Mouse (Mus musculus) Patski (cell line): ENCODE results near the gene Tmem74b. TPM values are rescaled to one million over a fixed set of nuclear protein-coding genes. Genes with fewer than 3 reads are reported as not detected.

Experiments
- ATAC-seq: fragments of 100-300 bp; one replicate; pipeline ENCODE4 v1.8.0; 2021
- CTCF ChIA-PET: fragments of 350-600 bp; sonication (Branson Sonifier 250); formaldehyde crosslinking; loops from one replicate; lab custom pipeline; 2022; ENCODE audit warnings: inconsistent platforms; lab: Charles Lee
- POLR2A ChIA-PET: fragments of 350-600 bp; sonication (Branson Sonifier 250); formaldehyde crosslinking; loops from one replicate; lab custom pipeline; 2022; ENCODE audit warnings: antibody characterized with exemption, inconsistent platforms; lab: Charles Lee
- DNase-seq: peaks from one replicate; pipeline ENCODE4 v3.0.0-alpha.2; 2011; ENCODE audit warnings: low read depth, low spot score
- H3K27me3 ChIP-seq: fragments of 371-371 bp; one replicate; pipeline ENCODE4 v1.5.1; 2021
- CTCF ChIP-seq: fragments of 100-300 bp; IDR thresholded peaks from one replicate; pipeline ENCODE4 v1.5.1; 2021
- in situ Hi-C: fragments of 300-500 bp; cut with MboI; formaldehyde crosslinking; loops from 3 replicates; pipeline ENCODE4 v1.11.1; 2018; ENCODE audit warnings: low pct_unique_long_range_greater_than_20kb, mixed read lengths
- polyA plus RNA-seq: library from polyadenylated mRNA; unstranded; gene quantifications from one replicate; pipeline ENCODE4 v1.2.3, GENCODE M21; 2021

Tmem74b gene
- polyA plus RNA-seq, 1 experiment from 2014 or later = 0.18 TPM

DNA sequence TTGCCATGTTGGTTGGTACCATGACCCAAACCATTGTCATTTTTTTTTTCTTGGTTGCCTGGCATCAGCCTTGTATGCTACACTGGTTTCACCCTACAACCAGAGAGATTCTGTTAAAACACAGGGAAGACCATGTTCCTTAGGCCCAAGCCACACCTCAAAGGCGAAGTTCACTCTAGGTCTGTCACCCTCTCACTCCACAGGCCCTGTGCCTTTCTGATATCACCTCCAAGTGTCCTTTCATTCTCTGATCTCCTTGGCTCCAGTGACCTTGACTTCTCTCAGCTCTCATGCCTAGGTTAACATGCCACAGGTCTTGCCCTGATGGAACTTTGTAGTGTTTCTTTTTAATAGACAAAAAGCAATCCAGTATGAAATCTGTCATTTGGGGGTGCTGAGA, 40.3 kb downstream of the Tmem74b start:
- in situ Hi-C loops = no loop called here
- DNase-seq = no peak
- ChIA-PET POLR2A (no interaction called here), CTCF (interaction anchor here (0.7 to 1.2 kb wide), 2 partner anchors 11 to 32 kb away, joined by 3 read pairs; no protein-coding TSS in a partner anchor)
- ATAC-seq = no peak
- TF ChIP-seq CTCF = no peak
- peaks cover 13% of the 10 kb centered on the region for H3K27me3 ChIP-seq

DNA sequence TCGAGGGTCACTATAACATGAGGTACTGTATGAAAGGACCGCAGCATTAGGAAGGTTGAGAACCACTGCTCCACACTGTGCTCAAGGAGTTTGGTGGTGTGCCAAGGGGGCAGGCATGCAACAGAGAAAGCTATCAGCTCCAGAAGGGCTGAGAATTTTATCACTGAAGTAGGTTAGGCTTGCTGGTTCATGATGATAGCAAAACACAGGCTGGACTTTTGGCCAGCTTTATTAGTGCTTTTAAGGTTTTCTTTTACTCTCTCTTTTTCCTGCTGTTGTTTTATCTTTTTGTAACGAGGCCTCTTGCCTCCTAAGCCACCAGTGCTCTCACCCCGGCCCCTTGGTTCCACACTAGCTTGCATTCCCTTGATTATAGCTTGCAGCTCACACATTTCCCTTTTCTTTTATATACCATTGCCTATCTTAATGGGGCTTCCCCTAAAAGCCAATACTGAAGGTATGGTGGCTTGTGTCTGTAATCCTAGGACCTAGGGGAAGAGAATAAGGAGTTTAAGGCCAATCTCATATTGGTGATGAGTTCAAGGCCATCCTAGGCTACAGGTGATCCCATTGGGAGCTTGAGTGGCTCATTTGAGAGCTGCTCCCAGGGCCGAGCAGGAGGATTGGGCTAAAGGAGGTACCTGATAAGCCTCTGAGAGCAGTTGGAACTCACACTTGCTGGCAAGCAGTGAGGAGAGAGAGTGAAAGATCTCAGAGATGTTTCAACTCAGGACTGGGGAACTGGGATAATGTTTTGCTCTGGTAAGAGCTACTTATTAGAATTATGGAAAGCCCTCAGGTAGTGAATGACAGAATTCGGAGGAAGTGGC, 41.3 kb downstream of the Tmem74b start:
- CTCF ChIA-PET = interaction anchor here (1.0 to 1.2 kb wide), 3 partner anchors 33 to 440 kb away, joined by 3 read pairs; no protein-coding TSS in a partner anchor
- POLR2A ChIA-PET = no interaction called here
- DNase-seq (no peak), ATAC-seq (no peak)
- TF ChIP-seq CTCF = no peak
- H3K27me3 ChIP-seq = peaks cover 13% of the 10 kb centered on the region
- in situ Hi-C loops = no loop called here

GRCm38 (mm10) chr2:151743845-151744244, 42.0 kb downstream of the Tmem74b start, which contains the start of gene Psmf1:
Gene Psmf1 (minus strand): TSS chr2:151744186.
- ChIA-PET POLR2A (no interaction called here), CTCF (interaction anchor here (1.1 kb wide), 1 partner anchor 41 kb away, joined by 3 read pairs; no protein-coding TSS in a partner anchor)
- no peak for DNase-seq
- in situ Hi-C loops = no loop called here
- H3K27me3 ChIP-seq = peaks cover 13% of the 10 kb centered on the region
- ATAC-seq = no peak
- no peak for TF ChIP-seq CTCF

DNA sequence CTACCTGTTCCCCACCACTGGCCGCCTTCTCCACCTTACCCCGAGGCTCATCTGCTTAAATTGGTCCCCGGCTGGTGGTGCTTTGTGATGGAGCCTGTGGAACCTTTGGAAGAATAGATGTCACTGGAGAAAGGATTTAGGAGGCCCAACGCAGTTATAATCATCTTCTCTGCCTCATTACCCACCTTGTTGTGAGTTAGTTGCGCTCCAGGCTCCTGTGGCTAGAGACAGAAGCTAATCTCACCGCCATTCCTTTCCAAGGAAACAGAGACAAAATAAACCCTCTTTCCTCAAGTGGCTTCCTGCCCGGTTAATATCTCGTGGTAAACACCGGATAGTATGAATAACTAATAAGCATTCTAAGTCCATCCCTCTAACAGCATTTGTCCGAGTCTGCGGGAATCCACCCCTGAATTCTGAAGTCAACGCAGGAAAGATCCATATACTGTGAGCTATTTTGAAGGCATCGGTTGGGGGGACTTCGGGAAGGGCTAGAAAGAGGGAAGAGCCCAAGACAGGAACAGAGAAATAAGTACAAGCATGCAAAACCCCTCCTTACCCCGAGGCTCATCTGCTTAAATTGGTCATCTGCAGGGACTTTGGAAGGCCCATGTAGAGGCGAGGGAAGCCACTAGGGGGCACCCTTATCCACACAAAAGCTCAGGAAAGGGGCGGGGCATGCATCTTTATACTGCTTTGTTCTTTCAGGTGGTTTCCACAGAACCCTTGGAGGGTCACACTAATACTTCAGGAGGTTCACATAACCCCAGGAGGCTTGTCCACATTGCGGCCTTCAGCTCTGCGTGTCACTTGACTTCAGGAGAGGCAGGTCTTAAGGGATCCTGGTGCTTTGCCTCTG, 46.3 kb downstream of the Tmem74b start:
- in situ Hi-C loops = no loop called here
- ATAC-seq = peak; percentile 79
- POLR2A ChIA-PET = no interaction called here
- peak; percentile 15 for DNase-seq
- TF ChIP-seq CTCF = peak; percentile 93
- CTCF ChIA-PET = interaction anchor here (0.7 to 2.2 kb wide), 3 partner anchors 8 to 11 kb away, joined by 3 to 6 read pairs (median 3); no protein-coding TSS in a partner anchor
- H3K27me3 ChIP-seq = peaks cover 29% of the 10 kb centered on the region

DNA sequence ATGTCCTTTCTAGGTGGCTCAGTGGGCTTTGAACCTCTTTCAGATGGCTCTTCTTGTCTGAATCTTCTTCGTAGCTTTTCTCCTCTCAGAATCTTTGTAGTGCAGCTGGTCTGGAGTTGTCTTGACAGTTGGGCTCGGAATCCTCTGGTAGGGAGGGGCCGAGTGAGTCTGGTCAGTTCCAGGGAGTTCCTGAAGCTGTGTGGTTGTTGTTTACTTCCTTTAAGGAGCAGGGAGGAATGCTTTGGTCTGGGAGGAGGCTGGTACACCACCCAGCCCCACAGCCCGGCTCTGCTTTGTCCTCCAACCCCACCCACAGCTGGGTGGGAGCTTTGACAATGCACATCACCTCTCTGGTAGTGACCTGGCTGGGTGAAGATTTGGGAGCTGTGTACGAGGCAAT, 49.5 kb downstream of the Tmem74b start:
- ATAC-seq (no peak), DNase-seq (no peak)
- in situ Hi-C loops = loop anchor here (5.0 to 25.0 kb wide), 2 partner anchors 111 to 261 kb away; no protein-coding TSS in a partner anchor
- peaks cover 27% of the 10 kb centered on the region for H3K27me3 ChIP-seq
- ChIA-PET CTCF (no interaction called here), POLR2A (interaction anchor here (0.5 kb wide), 1 partner anchor 276 kb away, joined by 4 read pairs; no protein-coding TSS in a partner anchor)
- TF ChIP-seq CTCF = no peak

- ATAC-seq (no peak), DNase-seq (no peak)
- no peak for TF ChIP-seq CTCF
- in situ Hi-C loops = loop anchor here (25.0 kb wide), 1 partner anchor 256 kb away; no protein-coding TSS in a partner anchor
- ChIA-PET POLR2A (no interaction called here), CTCF (interaction anchor here (0.9 kb wide), 1 partner anchor 8 kb away, joined by 3 read pairs; no protein-coding TSS in a partner anchor)
- peaks cover 30% of the 10 kb centered on the region for H3K27me3 ChIP-seq
These were observed 54.7 kb downstream of the Tmem74b start for GRCm38 (mm10) chr2:151756277-151757061.

DNA sequence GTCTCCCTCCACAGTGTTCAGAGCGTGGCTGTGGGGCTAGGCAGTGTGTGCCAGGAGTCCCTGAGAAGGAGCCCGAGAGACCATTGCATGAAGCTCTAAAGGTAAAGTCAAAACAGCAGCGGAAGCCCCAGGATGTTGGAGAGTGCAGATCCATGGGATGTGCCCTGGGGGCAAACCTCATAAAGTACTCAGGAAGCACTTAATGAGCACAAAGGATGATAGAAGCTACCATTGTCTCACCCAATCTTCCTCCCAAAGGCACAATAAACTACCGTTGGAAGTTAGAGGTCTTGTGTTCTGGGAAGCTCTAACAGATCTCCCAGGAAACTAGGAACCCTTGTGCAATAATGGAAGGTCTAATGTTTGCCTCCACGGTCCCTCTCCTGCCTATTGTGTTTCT, 55.6 kb downstream of the Tmem74b start:
- peaks cover 27% of the 10 kb centered on the region for H3K27me3 ChIP-seq
- ATAC-seq = no peak
- DNase-seq = no peak
- in situ Hi-C loops = loop anchor here (25.0 kb wide), 1 partner anchor 255 kb away; no protein-coding TSS in a partner anchor
- POLR2A ChIA-PET = no interaction called here
- no peak for TF ChIP-seq CTCF
- CTCF ChIA-PET = interaction anchor here (0.9 kb wide), 1 partner anchor 9 kb away, joined by 3 read pairs; no protein-coding TSS in a partner anchor

GRCm38 (mm10) chr2:151758806-151759353, 57.1 kb downstream of the Tmem74b start:
- ChIA-PET CTCF (no interaction called here), POLR2A (no interaction called here)
- no peak for DNase-seq
- H3K27me3 ChIP-seq = peaks cover 20% of the 10 kb centered on the region
- no peak for ATAC-seq
- no peak for TF ChIP-seq CTCF
- in situ Hi-C loops = loop anchor here (25.0 kb wide), 1 partner anchor 253 kb away; no protein-coding TSS in a partner anchor

Other genes with a start within 250 kb of the Tmem74b start
- not detected for gene 4921509C19Rik, start 225.9 kb upstream of the Tmem74b start, polyA plus RNA-seq
- 172 TPM for gene Nsfl1c, start 207.8 kb upstream of the Tmem74b start, polyA plus RNA-seq
- gene Fkbp1a, start 159.5 kb upstream of the Tmem74b start, polyA plus RNA-seq = 230 TPM
- 0.17 TPM for gene Sdcbp2, start 129.4 kb upstream of the Tmem74b start, polyA plus RNA-seq
- gene Snph, start 69.4 kb upstream of the Tmem74b start, polyA plus RNA-seq = 0.12 TPM
- not detected for gene Rad21l, start 33.5 kb upstream of the Tmem74b start, polyA plus RNA-seq
- 35.1 TPM for gene Psmf1, start 42.2 kb downstream of the Tmem74b start, polyA plus RNA-seq
- gene Rspo4, start 140.9 kb downstream of the Tmem74b start, polyA plus RNA-seq = not detected
- 44.3 TPM for gene Angpt4, start 209.2 kb downstream of the Tmem74b start, polyA plus RNA-seq